Comparison of ENCODE assay signal across 9 mouse cellular contexts in genomic region chr3:159494709-159495108, GRCm38 (mm10). TPM values are rescaled to one million over a fixed set of nuclear protein-coding genes. Genes with fewer than 3 reads are reported as not detected.
DNase-seq lines count a peak whose midpoint lies in the region; ATAC-seq and TF ChIP-seq lines count a peak whose summit lies in the region.
"Not testable (repeated sequence)": the region's sequence is repeated elsewhere in the genome, so short reads cannot be mapped to it uniquely, and the experiment has no call there.
"Had no signal": no experiment of that assay in that cellular context is flagged by ENCODE, and none has a peak within 500 bp of the region (broad histone marks: within the 10 kb centered on the region; RNA-seq: fewer than 3 reads in every experiment).

No protein-coding gene starts in this region.

- not testable (repeated sequence) for TF ChIP-seq RAD21 in MEL (IDR thresholded peaks at IDR 0.05; ENCODE audit: low read depth, low read length)

- not testable (repeated sequence) for H3K27ac ChIP-seq in MEL (ENCODE audit: control insufficient read depth, low read depth, low read length); embryonic fibroblast, embryonic 13.5 days (ENCODE audit: insufficient read depth, low read length); hindbrain, embryonic 16.5 days (ENCODE audit: low read depth, low read length); stomach, postnatal 0 days (replicated peaks)
- H3K27ac ChIP-seq in heart, embryonic 11.5 days (ENCODE audit: low read depth, low read length), result 0 out of 2 replicates have a peak overlapping the region, but pooled peaks have one; percentile 50
- peak overlapping the region; percentile 85 for H3K27ac ChIP-seq in left cerebral cortex, adult 2 months
- H3K27ac ChIP-seq in liver, embryonic 16.5 days (ENCODE audit: low read length), result 0 out of 2 replicates have a peak overlapping the region, but pooled peaks have one; percentile 41
- H3K27ac ChIP-seq in midbrain, embryonic 15.5 days, result 0 out of 2 replicates have a peak overlapping the region, but pooled peaks have one; percentile 38

- H3K36me3 ChIP-seq in MEL (ENCODE audit: control insufficient read depth in 1 of 2, insufficient read depth in 2 of 2, low read length in 2 of 2); heart, embryonic 11.5 days (ENCODE audit: control insufficient read depth, insufficient read depth, low read length); hindbrain, embryonic 16.5 days (ENCODE audit: control insufficient read depth, insufficient read depth, low read length); liver, embryonic 16.5 days (ENCODE audit: control insufficient read depth, insufficient read depth); midbrain, embryonic 15.5 days (replicated peaks); stomach, postnatal 0 days (ENCODE audit: control insufficient read depth, insufficient read depth, low read length): not testable (repeated sequence)

- H3K9me3 ChIP-seq in MEL (replicated peaks; ENCODE audit: insufficient read depth, low read length); heart, embryonic 11.5 days (replicated peaks; ENCODE audit: control insufficient read depth, low read length); hindbrain, embryonic 16.5 days (ENCODE audit: control insufficient read depth, low read length); liver, embryonic 16.5 days (replicated peaks; ENCODE audit: control insufficient read depth, low read length); midbrain, embryonic 15.5 days; stomach, postnatal 0 days (ENCODE audit: control insufficient read depth, low read length): not testable (repeated sequence)

- not testable (repeated sequence) for TF ChIP-seq EP300 in MEL (IDR thresholded peaks at IDR 0.05; ENCODE audit: low read depth in 1 of 2, low read length in 2 of 2); stomach, postnatal 0 days (optimal IDR thresholded peaks at IDR 0.05)

- not testable (repeated sequence) for TF ChIP-seq POLR2A in MEL (IDR thresholded peaks at IDR 0.05; ENCODE audit: control insufficient read depth in 1 of 2, insufficient read depth in 1 of 2, low read depth in 1 of 2, low read length in 2 of 2, poor library complexity in 1 of 2); embryonic fibroblast, embryonic 13.5 days (IDR thresholded peaks at IDR 0.05; ENCODE audit: low read depth, low read length)

- peak overlapping the region; percentile 71 for H3K4me2 ChIP-seq in heart, embryonic 11.5 days
- H3K4me2 ChIP-seq in hindbrain, embryonic 16.5 days (ENCODE audit: low read length), result peak overlapping the region; percentile 67
- H3K4me2 ChIP-seq in liver, embryonic 16.5 days (ENCODE audit: low read depth, low read length), result peak overlapping the region; percentile 82
- H3K4me2 ChIP-seq in midbrain, embryonic 15.5 days, result peak overlapping the region; percentile 75
- H3K4me2 ChIP-seq in stomach, postnatal 0 days (replicated peaks; ENCODE audit: low read depth), result peak overlapping the region; percentile 68

- not testable (repeated sequence) for H3K27me3 ChIP-seq in MEL (ENCODE audit: control insufficient read depth in 1 of 2, insufficient read depth in 2 of 2, low read length in 2 of 2); heart, embryonic 11.5 days (ENCODE audit: control insufficient read depth, insufficient read depth, low read length); hindbrain, embryonic 16.5 days (replicated peaks; ENCODE audit: control insufficient read depth, insufficient read depth, low read length); liver, embryonic 16.5 days (ENCODE audit: control insufficient read depth, insufficient read depth, low read depth, low read length); midbrain, embryonic 15.5 days (replicated peaks); stomach, postnatal 0 days (ENCODE audit: control insufficient read depth, insufficient read depth, low read length)

- intact Hi-C loops in left cerebral cortex, adult 2 months (cut with DNase I), result not testable (repeated sequence)

- peak overlapping the region; percentile 55 to 82 for H3K4me3 ChIP-seq in MEL (ENCODE audit: control insufficient read depth in 1 of 2, insufficient read depth in 1 of 2, low read depth in 2 of 2, low read length in 2 of 2)
- peak overlapping the region; percentile 57 for H3K4me3 ChIP-seq in embryonic fibroblast, embryonic 13.5 days (ENCODE audit: insufficient read depth, low read length)
- H3K4me3 ChIP-seq in heart, embryonic 11.5 days (ENCODE audit: low read depth, low read length), result peak overlapping the region; percentile 63
- H3K4me3 ChIP-seq in hindbrain, embryonic 16.5 days (ENCODE audit: low read length), result peak overlapping the region; percentile 59
- H3K4me3 ChIP-seq in left cerebral cortex, adult 2 months, result peak overlapping the region; percentile 63
- peak overlapping the region; percentile 65 for H3K4me3 ChIP-seq in liver, embryonic 16.5 days (ENCODE audit: low read depth, low read length)
- H3K4me3 ChIP-seq in midbrain, embryonic 15.5 days, result peak overlapping the region; percentile 55
- peak overlapping the region; percentile 51 for H3K4me3 ChIP-seq in stomach, postnatal 0 days (ENCODE audit: low read depth, low read length)

- TF ChIP-seq CTCF in MEL (IDR thresholded peaks at IDR 0.05 in 2 of 3, conservative IDR thresholded peaks at IDR 0.05 in 1 of 3; ENCODE audit: control insufficient read depth in 1 of 3, insufficient read depth in 1 of 3, low read depth in 2 of 3, low read length in 3 of 3, poor library complexity in 1 of 3, severe bottlenecking in 1 of 3); embryonic fibroblast, embryonic 13.5 days (IDR thresholded peaks at IDR 0.05; ENCODE audit: borderline replicate concordance, insufficient read depth, low read length); left cerebral cortex, adult 2 months (IDR thresholded peaks at IDR 0.05); stomach, postnatal 0 days (IDR thresholded peaks at IDR 0.05; ENCODE audit: low read depth): not testable (repeated sequence)

- not testable (repeated sequence) for H3K79me2 ChIP-seq in MEL (ENCODE audit: control insufficient read depth, insufficient read depth, low read length, poor library complexity)

- H3K9ac ChIP-seq in MEL (ENCODE audit: control insufficient read depth, low read depth, low read length, poor library complexity, severe bottlenecking), result peak overlapping the region; percentile 76
- peak overlapping the region; percentile 79 for H3K9ac ChIP-seq in heart, embryonic 11.5 days (ENCODE audit: low read depth, low read length)
- peak overlapping the region; percentile 79 for H3K9ac ChIP-seq in hindbrain, embryonic 16.5 days (ENCODE audit: low read depth, low read length)
- peak overlapping the region; percentile 72 for H3K9ac ChIP-seq in liver, embryonic 16.5 days (ENCODE audit: low read depth, low read length)
- peak overlapping the region; percentile 61 for H3K9ac ChIP-seq in midbrain, embryonic 15.5 days
- peak overlapping the region; percentile 57 for H3K9ac ChIP-seq in stomach, postnatal 0 days (ENCODE audit: low read length)

- not testable (repeated sequence) for DNase-seq in MEL (ENCODE audit: low read depth, low spot score); left cerebral cortex, adult 2 months (ENCODE audit: extremely low spot score in 1 of 2, low spot score in 2 of 2); stomach, postnatal 0 days (ENCODE audit: low spot score)

- not testable (repeated sequence) for H3K4me1 ChIP-seq in MEL (ENCODE audit: control insufficient read depth in 1 of 2, insufficient read depth in 2 of 2, low read length in 2 of 2); embryonic fibroblast, embryonic 13.5 days (ENCODE audit: control insufficient read depth, insufficient read depth, low read length); heart, embryonic 11.5 days (ENCODE audit: control insufficient read depth, insufficient read depth, low read length); hindbrain, embryonic 16.5 days (ENCODE audit: control insufficient read depth, insufficient read depth, low read depth, low read length); liver, embryonic 16.5 days (ENCODE audit: control insufficient read depth, low read depth, low read length); midbrain, embryonic 15.5 days; stomach, postnatal 0 days (replicated peaks; ENCODE audit: control insufficient read depth, insufficient read depth)

- not testable (repeated sequence) for ATAC-seq in heart, embryonic 11.5 days (replicated peaks; ENCODE audit: insufficient number of reproducible peaks, low FRiP score, low TSS enrichment); stomach, postnatal 0 days (ENCODE audit: low FRiP score, low TSS enrichment)
- ATAC-seq in hindbrain, embryonic 16.5 days, result peak; percentile 20; the same call in 1 of the 2 replicates
- peak; percentile 23 for ATAC-seq in liver, embryonic 16.5 days (ENCODE audit: low read depth)
- ATAC-seq in midbrain, embryonic 15.5 days (replicated peaks), result peak; percentile 68

RNA-seq across cellular contexts. Expression of gene Depdc1a, which starts 0.5 kb away (rescaled TPM):
- 8.0 and 10.3 TPM in 2 replicates for total RNA-seq in MEL (2012; rRNA removed)
- polyA plus RNA-seq in MEL (2012; ENCODE audit: insufficient read depth in 1 of 2, insufficient read length in 2 of 2, low read depth in 1 of 2, low replicate concordance in 2 of 2, missing spikeins in 1 of 2), result 100 to 1,000 TPM in 1 of 2 experiments, 1 to 10 TPM in 1; 8.1 to 247 TPM
- 13.3 and 27.6 TPM in 2 replicates for polyA plus RNA-seq in embryonic fibroblast, embryonic 13.5 days (2011; ENCODE audit: insufficient read length, low read depth, missing spikeins)
- 35.1 and 39.4 TPM in 2 replicates for polyA plus RNA-seq in heart, embryonic 11.5 days (2014; fragmentation: Nextera tagmentation; extraction: Ambion mirVana)
- 4.2 and 4.9 TPM in 2 replicates for polyA plus RNA-seq in hindbrain, embryonic 16.5 days (2015; fragmentation: Nextera tagmentation; extraction: Ambion mirVana)
- not detected for total RNA-seq in left cerebral cortex, adult 2 months (2021)
- 22.8 and 25.8 TPM in 2 replicates for polyA plus RNA-seq in liver, embryonic 16.5 days (2015; fragmentation: Nextera tagmentation; extraction: Ambion mirVana)
- polyA plus RNA-seq in midbrain, embryonic 15.5 days (2015; fragmentation: Nextera tagmentation; extraction: Ambion mirVana), result 3.1 and 3.3 TPM in 2 replicates
- 7.4 and 8.3 TPM in 2 replicates for polyA plus RNA-seq in stomach, postnatal 0 days (2015; fragmentation: Nextera tagmentation; extraction: Ambion mirVana)
- total RNA-seq: gastrocnemius, adult 18-20 months had no signal
